Mouse (Mus musculus): Measurements from ENCODE around the gene Cyp24a1. TPM values are rescaled to one million over a fixed set of nuclear protein-coding genes. Genes with fewer than 3 reads are reported as not detected.

The Cyp24a1 gene
- polyA plus RNA-seq, 1 experiment, result 0.01 TPM

DNA sequence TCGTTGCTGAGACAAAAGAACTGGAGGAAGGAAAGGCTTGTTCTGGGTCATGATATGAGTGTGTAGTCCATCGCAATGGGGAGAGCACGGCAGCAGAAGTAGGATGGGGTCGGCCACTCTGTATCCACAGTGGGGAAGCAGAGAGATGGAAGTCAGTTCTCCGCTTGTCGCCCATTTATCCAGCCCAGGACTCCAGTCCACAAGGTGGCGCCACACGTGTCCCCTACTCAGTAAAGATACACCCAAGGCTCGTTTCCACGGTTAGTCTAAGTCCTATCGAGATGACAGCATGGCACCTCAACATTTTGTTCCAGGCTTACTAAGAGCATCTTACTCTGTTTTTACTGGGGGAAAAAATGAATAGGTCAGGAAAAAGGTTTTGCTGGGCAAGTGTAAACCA lies 20.7 kb downstream of the Cyp24a1 start:
- Histone ChIP-seq H3K4me2 (ENCODE audit: low read depth) (no peak overlapping the region), H3K79me2 (ENCODE audit: control insufficient read depth, insufficient read depth) (no peaks in the 10 kb centered on the region), H3ac (ENCODE audit: control insufficient read depth, insufficient read length) (no peak overlapping the region), H3K27me3 (ENCODE audit: control insufficient read depth, insufficient read depth, insufficient read length) (no peaks in the 10 kb centered on the region), H3K4me3 (no peak overlapping the region), H3K36me3 (ENCODE audit: control insufficient read depth, insufficient read depth) (no peaks in the 10 kb centered on the region)
- no peak for TF ChIP-seq POLR2A (IDR thresholded peaks at IDR 0.05; ENCODE audit: insufficient read length, low read depth)
- TF ChIP-seq MAX (IDR thresholded peaks at IDR 0.05; ENCODE audit: low read depth), result no peak
- TF ChIP-seq MYOD1 (IDR thresholded peaks at IDR 0.05; ENCODE audit: control insufficient read depth in 1 of 3, insufficient read length in 2 of 3, low read depth in 2 of 3), result no peak

DNA sequence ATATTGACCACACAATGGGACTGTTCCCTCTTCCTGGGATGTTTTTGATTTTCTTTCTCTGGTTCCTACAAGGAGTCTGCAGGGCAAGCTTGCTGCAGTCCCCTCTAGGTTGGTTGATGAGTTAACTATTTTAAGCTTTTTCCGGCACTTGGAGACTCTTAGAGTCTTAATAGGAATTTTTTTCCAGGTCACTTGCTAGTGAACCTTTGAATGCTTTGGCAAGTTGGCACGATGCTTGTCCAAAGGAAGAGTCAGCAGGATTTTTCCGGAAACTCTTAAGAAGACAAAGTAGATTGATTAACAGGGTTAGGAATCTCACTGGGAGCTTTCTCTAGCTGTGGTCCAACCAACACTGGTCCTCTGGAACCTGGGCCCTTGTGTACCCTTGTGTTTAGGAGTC lies 21.8 kb downstream of the Cyp24a1 start:
- TF ChIP-seq TCF3 (IDR thresholded peaks at IDR 0.05; ENCODE audit: insufficient read length, low read depth) (no peak), MYOG (IDR thresholded peaks at IDR 0.05; ENCODE audit: control insufficient read depth in 1 of 3, insufficient read depth in 1 of 3, insufficient read length in 2 of 3, low read depth in 2 of 3) (no peak), E2F4 (IDR thresholded peaks at IDR 0.05; ENCODE audit: insufficient read depth) (no peak), POLR2AphosphoS2 (IDR thresholded peaks at IDR 0.05; ENCODE audit: insufficient read length, low read depth) (no peak), CEBPB (IDR thresholded peaks at IDR 0.05; ENCODE audit: insufficient read depth, poor library complexity, severe bottlenecking) (no peak), USF1 (IDR thresholded peaks at IDR 0.05; ENCODE audit: low read depth) (no peak), REST (IDR thresholded peaks at IDR 0.05; ENCODE audit: insufficient read depth, insufficient read length) (no peak), MYOD1 (IDR thresholded peaks at IDR 0.05; ENCODE audit: control insufficient read depth in 1 of 3, insufficient read length in 2 of 3, low read depth in 2 of 3) (no peak), MAX (IDR thresholded peaks at IDR 0.05; ENCODE audit: low read depth) (no peak), TCF12 (IDR thresholded peaks at IDR 0.05; ENCODE audit: insufficient read depth, poor library complexity, severe bottlenecking) (no peak), POLR2A (IDR thresholded peaks at IDR 0.05; ENCODE audit: insufficient read length, low read depth) (no peak), SRF (IDR thresholded peaks at IDR 0.05; ENCODE audit: control insufficient read depth, insufficient read length, low read depth) (no peak)
- Histone ChIP-seq H3K4me3 (no peak overlapping the region), H3K27me3 (ENCODE audit: control insufficient read depth, insufficient read depth, insufficient read length) (no peaks in the 10 kb centered on the region), H3K4me2 (ENCODE audit: low read depth) (no peak overlapping the region), H3K79me2 (ENCODE audit: control insufficient read depth, insufficient read depth) (no peaks in the 10 kb centered on the region), H3K36me3 (ENCODE audit: control insufficient read depth, insufficient read depth) (no peaks in the 10 kb centered on the region), H3ac (ENCODE audit: control insufficient read depth, insufficient read length) (no peak overlapping the region)

DNA sequence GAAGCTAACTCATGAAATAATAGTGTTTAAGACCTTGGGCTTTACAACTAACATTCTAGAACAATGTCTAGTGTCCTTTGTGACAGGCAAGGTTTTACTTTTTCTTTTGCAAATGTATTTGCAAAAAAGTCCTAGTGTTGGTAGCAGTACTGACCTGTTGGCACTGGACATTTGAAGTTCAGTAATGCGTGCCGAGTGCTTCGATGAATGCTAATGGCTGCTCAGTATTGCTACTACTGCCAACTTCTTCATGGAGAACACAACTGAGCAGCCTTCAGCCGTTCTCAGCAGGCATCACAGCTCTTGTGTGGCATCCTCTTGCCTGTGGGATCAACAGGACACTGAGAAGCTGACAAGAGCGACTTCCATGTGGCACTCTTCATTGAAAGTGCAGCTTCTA lies 22.8 kb downstream of the Cyp24a1 start:
- H3K36me3 ChIP-seq (ENCODE audit: control insufficient read depth, insufficient read depth), result no peaks in the 10 kb centered on the region
- H3K27me3 ChIP-seq (ENCODE audit: control insufficient read depth, insufficient read depth, insufficient read length), result no peaks in the 10 kb centered on the region
- TF ChIP-seq MYOD1 (IDR thresholded peaks at IDR 0.05; ENCODE audit: control insufficient read depth in 1 of 3, insufficient read length in 2 of 3, low read depth in 2 of 3) (no peak), POLR2A (IDR thresholded peaks at IDR 0.05; ENCODE audit: insufficient read length, low read depth) (no peak), TCF3 (IDR thresholded peaks at IDR 0.05; ENCODE audit: insufficient read length, low read depth) (no peak), MAX (IDR thresholded peaks at IDR 0.05; ENCODE audit: low read depth) (no peak), REST (IDR thresholded peaks at IDR 0.05; ENCODE audit: insufficient read depth, insufficient read length) (no peak), SRF (IDR thresholded peaks at IDR 0.05; ENCODE audit: control insufficient read depth, insufficient read length, low read depth) (no peak), MYOG (IDR thresholded peaks at IDR 0.05; ENCODE audit: control insufficient read depth in 1 of 3, insufficient read depth in 1 of 3, insufficient read length in 2 of 3, low read depth in 2 of 3) (no peak), CEBPB (IDR thresholded peaks at IDR 0.05; ENCODE audit: insufficient read depth, poor library complexity, severe bottlenecking) (no peak), E2F4 (IDR thresholded peaks at IDR 0.05; ENCODE audit: insufficient read depth) (no peak), USF1 (IDR thresholded peaks at IDR 0.05; ENCODE audit: low read depth) (no peak), POLR2AphosphoS2 (IDR thresholded peaks at IDR 0.05; ENCODE audit: insufficient read length, low read depth) (no peak), TCF12 (IDR thresholded peaks at IDR 0.05; ENCODE audit: insufficient read depth, poor library complexity, severe bottlenecking) (no peak)
- H3K4me2 ChIP-seq (ENCODE audit: low read depth), result no peak overlapping the region
- H3K79me2 ChIP-seq (ENCODE audit: control insufficient read depth, insufficient read depth), result no peaks in the 10 kb centered on the region
- no peak overlapping the region for H3K4me3 ChIP-seq
- no peak overlapping the region for H3ac ChIP-seq (ENCODE audit: control insufficient read depth, insufficient read length)

DNA sequence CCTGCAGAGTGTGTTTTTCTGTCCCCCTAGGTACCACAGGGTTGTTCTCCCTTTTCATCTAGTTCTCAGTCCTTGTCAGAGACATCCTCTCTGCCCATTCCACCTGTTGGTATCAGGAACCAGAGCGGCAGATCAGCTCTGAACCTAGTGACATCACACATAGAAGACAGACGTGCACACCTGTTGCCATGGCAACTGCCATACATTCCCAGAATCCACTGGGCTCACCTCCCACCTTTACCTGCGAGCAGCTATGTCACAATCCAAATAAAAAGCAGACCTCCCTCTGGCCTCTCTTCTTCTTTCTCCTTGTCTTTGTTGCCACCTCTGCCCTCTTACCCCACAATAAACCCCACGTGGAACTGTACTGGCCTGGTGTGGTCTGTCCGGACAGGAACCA lies 26.4 kb downstream of the Cyp24a1 start:
- TF ChIP-seq MAX (IDR thresholded peaks at IDR 0.05; ENCODE audit: low read depth) (no peak), E2F4 (IDR thresholded peaks at IDR 0.05; ENCODE audit: insufficient read depth) (no peak), TCF3 (IDR thresholded peaks at IDR 0.05; ENCODE audit: insufficient read length, low read depth) (no peak), CEBPB (IDR thresholded peaks at IDR 0.05; ENCODE audit: insufficient read depth, poor library complexity, severe bottlenecking) (no peak), TCF12 (IDR thresholded peaks at IDR 0.05; ENCODE audit: insufficient read depth, poor library complexity, severe bottlenecking) (no peak), MYOD1 (IDR thresholded peaks at IDR 0.05; ENCODE audit: control insufficient read depth in 1 of 3, insufficient read length in 2 of 3, low read depth in 2 of 3) (no peak), MYOG (IDR thresholded peaks at IDR 0.05; ENCODE audit: control insufficient read depth in 1 of 3, insufficient read depth in 1 of 3, insufficient read length in 2 of 3, low read depth in 2 of 3) (no peak), REST (IDR thresholded peaks at IDR 0.05; ENCODE audit: insufficient read depth, insufficient read length) (no peak), SRF (IDR thresholded peaks at IDR 0.05; ENCODE audit: control insufficient read depth, insufficient read length, low read depth) (no peak), POLR2A (IDR thresholded peaks at IDR 0.05; ENCODE audit: insufficient read length, low read depth) (no peak), USF1 (IDR thresholded peaks at IDR 0.05; ENCODE audit: low read depth) (no peak), POLR2AphosphoS2 (IDR thresholded peaks at IDR 0.05; ENCODE audit: insufficient read length, low read depth) (no peak)
- H3K79me2 ChIP-seq (ENCODE audit: control insufficient read depth, insufficient read depth), result no peaks in the 10 kb centered on the region
- H3K36me3 ChIP-seq (ENCODE audit: control insufficient read depth, insufficient read depth), result no peaks in the 10 kb centered on the region
- H3K4me3 ChIP-seq, result no peak overlapping the region
- H3K27me3 ChIP-seq (ENCODE audit: control insufficient read depth, insufficient read depth, insufficient read length), result no peaks in the 10 kb centered on the region
- no peak overlapping the region for H3ac ChIP-seq (ENCODE audit: control insufficient read depth, insufficient read length)
- peak overlapping the region; percentile 51 for H3K4me2 ChIP-seq (ENCODE audit: low read depth)

Measured in myocyte (in vitro differentiated cells).